Comparison of ENCODE assay signal across 8 mouse cellular contexts in genomic region chr6:29649494-29650169, GRCm38 (mm10). TPM values are rescaled to one million over a fixed set of nuclear protein-coding genes. Genes with fewer than 3 reads are reported as not detected.
A peak's percentile ranks its signal among the peaks of the same experiment; 100 is the strongest.
DNase-seq lines count a peak whose midpoint lies in the region; ATAC-seq lines count a peak whose summit lies in the region.
"Had no signal": no experiment of that assay in that cellular context is flagged by ENCODE, and none has a peak within 500 bp of the region (broad histone marks: within the 10 kb centered on the region; RNA-seq: fewer than 3 reads in every experiment).

No protein-coding gene starts in this region.

- no peaks in the 10 kb centered on the region for H3K4me1 ChIP-seq in forebrain, embryonic 15.5 days
- no peaks in the 10 kb centered on the region for H3K4me1 ChIP-seq in hindbrain, embryonic 15.5 days (replicated peaks)

- peak; percentile 61; the same call in 1 of the 2 replicates for ATAC-seq in cerebellum, adult (ENCODE audit: insufficient number of reproducible peaks, low FRiP score, low TSS enrichment)
- peak; percentile 70 for ATAC-seq in forebrain, embryonic 15.5 days (replicated peaks)
- peak; percentile 61; the same call in 1 of the 2 replicates for ATAC-seq in hindbrain, embryonic 15.5 days (ENCODE audit: low FRiP score, low read depth)

- no peak overlapping the region for H3K4me2 ChIP-seq in forebrain, embryonic 15.5 days (replicated peaks)
- no peak overlapping the region for H3K4me2 ChIP-seq in hindbrain, embryonic 15.5 days
- H3K4me2 ChIP-seq: stomach, embryonic 15.5 days had no signal

- H3K36me3 ChIP-seq in forebrain, embryonic 15.5 days = no peaks in the 10 kb centered on the region
- H3K36me3 ChIP-seq in hindbrain, embryonic 15.5 days = no peaks in the 10 kb centered on the region
- H3K36me3 ChIP-seq: stomach, embryonic 15.5 days had no signal

- H3K27ac ChIP-seq in forebrain, embryonic 15.5 days (replicated peaks) = no peak overlapping the region
- H3K27ac ChIP-seq in hindbrain, embryonic 15.5 days (replicated peaks) = no peak overlapping the region
- H3K27ac ChIP-seq: stomach, embryonic 15.5 days had no signal

- 32% methylated on average over 14 of the region's 14 CpGs for WGBS in forebrain, embryonic 15.5 days
- WGBS in hindbrain, embryonic 15.5 days = 35% methylated on average over 14 of the region's 14 CpGs

- no peak overlapping the region for H3K9ac ChIP-seq in forebrain, embryonic 15.5 days (replicated peaks)
- no peak overlapping the region for H3K9ac ChIP-seq in hindbrain, embryonic 15.5 days
- H3K9ac ChIP-seq: stomach, embryonic 15.5 days had no signal

- no peaks in the 10 kb centered on the region for H3K9me3 ChIP-seq in forebrain, embryonic 15.5 days
- no peaks in the 10 kb centered on the region for H3K9me3 ChIP-seq in hindbrain, embryonic 15.5 days
- H3K9me3 ChIP-seq: stomach, embryonic 15.5 days had no signal

- H3K4me3 ChIP-seq in forebrain, embryonic 15.5 days = no peak overlapping the region
- no peak overlapping the region for H3K4me3 ChIP-seq in hindbrain, embryonic 15.5 days
- H3K4me3 ChIP-seq: stomach, embryonic 15.5 days had no signal

- no peaks in the 10 kb centered on the region for H3K27me3 ChIP-seq in forebrain, embryonic 15.5 days
- H3K27me3 ChIP-seq in hindbrain, embryonic 15.5 days = no peaks in the 10 kb centered on the region
- H3K27me3 ChIP-seq: stomach, embryonic 15.5 days had no signal

- DNase-seq in NIH3T3 (ENCODE audit: low read depth) = peak; percentile 98
- peak; percentile 88 to 97 for DNase-seq in layer of hippocampus, postnatal 25 days (ENCODE audit: extremely low spot score in 1 of 2, low spot score in 1 of 2)
- DNase-seq in lung, postnatal 4 days = peak; percentile 71 to 90
- DNase-seq in right cerebral cortex, postnatal 4 days = peak; percentile 86

RNA-seq across cellular contexts. Expression of gene Tnpo3, which starts 39.9 kb away (rescaled TPM):
- 107 and 111 TPM in 2 replicates for polyA plus RNA-seq in forebrain, embryonic 15.5 days (2015; fragmentation: Nextera tagmentation; extraction: Ambion mirVana)
- 85.5 and 85.6 TPM in 2 replicates for polyA plus RNA-seq in hindbrain, embryonic 15.5 days (2015; fragmentation: Nextera tagmentation; extraction: Ambion mirVana)
- 10 to 100 TPM; 62.5 to 72.4 TPM for total RNA-seq in layer of hippocampus, postnatal 25 days (2021)

RNA-seq across cellular contexts. Expression of gene Tspan33, which starts 44.4 kb away (rescaled TPM):
- polyA plus RNA-seq in forebrain, embryonic 15.5 days (2015; fragmentation: Nextera tagmentation; extraction: Ambion mirVana) = 5.0 and 7.4 TPM in 2 replicates
- 11.9 and 14.4 TPM in 2 replicates for polyA plus RNA-seq in hindbrain, embryonic 15.5 days (2015; fragmentation: Nextera tagmentation; extraction: Ambion mirVana)
- 10 to 100 TPM; 26.9 to 34.0 TPM for total RNA-seq in layer of hippocampus, postnatal 25 days (2021)
